Mouse (Mus musculus): ENCODE results near the gene Cmc4. TPM values are rescaled to one million over a fixed set of nuclear protein-coding genes. Genes with fewer than 3 reads are reported as not detected.

Cmc4 gene
- polyA plus RNA-seq, 1 experiment = not detected

GRCm38 (mm10) chrX:75381699-75382098 is 34.7 kb downstream of the Cmc4 start:
- no peaks in the 10 kb centered on the region for H3K27me3 ChIP-seq (ENCODE audit: control insufficient read depth, insufficient read depth, low read length)
- 71% methylated on average over 5 of the region's 5 CpGs for WGBS
- peak overlapping the region; percentile 94; the same call in 1 of the 2 replicates for H3K4me3 ChIP-seq (ENCODE audit: low read depth, low read length)
- TF ChIP-seq POLR2A (IDR thresholded peaks at IDR 0.05; ENCODE audit: low read depth, low read length) (no peak), CTCF (IDR thresholded peaks at IDR 0.05; ENCODE audit: extremely low read depth, insufficient read length, insufficient replicate concordance, low read depth, low read length) (no peak)
- H3K36me3 ChIP-seq (ENCODE audit: control insufficient read depth, insufficient read depth, low read length) = no peaks in the 10 kb centered on the region
- H3K4me1 ChIP-seq (ENCODE audit: control insufficient read depth, insufficient read depth, insufficient read length, low read length) = no peaks in the 10 kb centered on the region
- no peak overlapping the region for H3K27ac ChIP-seq (ENCODE audit: insufficient read depth, low read depth, low read length)

- TF ChIP-seq POLR2A (IDR thresholded peaks at IDR 0.05; ENCODE audit: low read depth, low read length) = no peak
- no peak for TF ChIP-seq CTCF (IDR thresholded peaks at IDR 0.05; ENCODE audit: extremely low read depth, insufficient read length, insufficient replicate concordance, low read depth, low read length)
- Histone ChIP-seq H3K27ac (ENCODE audit: insufficient read depth, low read depth, low read length) (no peak overlapping the region), H3K4me1 (ENCODE audit: control insufficient read depth, insufficient read depth, insufficient read length, low read length) (no peaks in the 10 kb centered on the region), H3K4me3 (ENCODE audit: low read depth, low read length) (no peak overlapping the region), H3K36me3 (ENCODE audit: control insufficient read depth, insufficient read depth, low read length) (no peaks in the 10 kb centered on the region), H3K27me3 (ENCODE audit: control insufficient read depth, insufficient read depth, low read length) (no peaks in the 10 kb centered on the region)
- 74% methylated on average over 1 of the region's 1 CpGs for WGBS
These were observed 35.2 kb downstream of the Cmc4 start for GRCm38 (mm10) chrX:75381176-75381575.

GRCm38 (mm10) chrX:75376815-75377214 is 39.6 kb downstream of the Cmc4 start:
- Histone ChIP-seq H3K27me3 (ENCODE audit: control insufficient read depth, insufficient read depth, low read length) (no peaks in the 10 kb centered on the region), H3K4me1 (ENCODE audit: control insufficient read depth, insufficient read depth, insufficient read length, low read length) (no peaks in the 10 kb centered on the region), H3K27ac (ENCODE audit: insufficient read depth, low read depth, low read length) (no peak overlapping the region), H3K4me3 (ENCODE audit: low read depth, low read length) (no peak overlapping the region), H3K36me3 (ENCODE audit: control insufficient read depth, insufficient read depth, low read length) (no peaks in the 10 kb centered on the region)
- TF ChIP-seq POLR2A (IDR thresholded peaks at IDR 0.05; ENCODE audit: low read depth, low read length) (no peak), CTCF (IDR thresholded peaks at IDR 0.05; ENCODE audit: extremely low read depth, insufficient read length, insufficient replicate concordance, low read depth, low read length) (no peak)

- TF ChIP-seq CTCF (IDR thresholded peaks at IDR 0.05; ENCODE audit: extremely low read depth, insufficient read length, insufficient replicate concordance, low read depth, low read length) (no peak), POLR2A (IDR thresholded peaks at IDR 0.05; ENCODE audit: low read depth, low read length) (no peak)
- Histone ChIP-seq H3K4me3 (ENCODE audit: low read depth, low read length) (no peak overlapping the region), H3K27ac (ENCODE audit: insufficient read depth, low read depth, low read length) (no peak overlapping the region), H3K4me1 (ENCODE audit: control insufficient read depth, insufficient read depth, insufficient read length, low read length) (no peaks in the 10 kb centered on the region), H3K36me3 (ENCODE audit: control insufficient read depth, insufficient read depth, low read length) (no peaks in the 10 kb centered on the region), H3K27me3 (ENCODE audit: control insufficient read depth, insufficient read depth, low read length) (no peaks in the 10 kb centered on the region)
- 61% methylated on average over 2 of the region's 2 CpGs for WGBS
These were observed 43.5 kb downstream of the Cmc4 start for GRCm38 (mm10) chrX:75372666-75373425.

- Histone ChIP-seq H3K4me3 (ENCODE audit: low read depth, low read length) (no peak overlapping the region), H3K27me3 (ENCODE audit: control insufficient read depth, insufficient read depth, low read length) (no peaks in the 10 kb centered on the region), H3K4me1 (ENCODE audit: control insufficient read depth, insufficient read depth, insufficient read length, low read length) (no peaks in the 10 kb centered on the region), H3K27ac (ENCODE audit: insufficient read depth, low read depth, low read length) (no peak overlapping the region), H3K36me3 (ENCODE audit: control insufficient read depth, insufficient read depth, low read length) (no peaks in the 10 kb centered on the region)
- no peak for TF ChIP-seq POLR2A (IDR thresholded peaks at IDR 0.05; ENCODE audit: low read depth, low read length)
- TF ChIP-seq CTCF (IDR thresholded peaks at IDR 0.05; ENCODE audit: extremely low read depth, insufficient read length, insufficient replicate concordance, low read depth, low read length) = no peak
These were observed 46.2 kb downstream of the Cmc4 start for GRCm38 (mm10) chrX:75370197-75370596.

Other genes with a start within 250 kb of the Cmc4 start
- 0.61 and 0.87 TPM in 2 replicates for gene Fundc2, start 34.2 kb downstream of the Cmc4 start, polyA plus RNA-seq (2012; rRNA removed)
- 0.09 TPM in 1 of 2 replicates, not detected in the other for gene F8, start 34.0 kb downstream of the Cmc4 start, polyA plus RNA-seq (2012; rRNA removed)
- gene Mtcp1, start within 50 bp of the Cmc4 start, polyA plus RNA-seq (2012; rRNA removed) = 1.0 and 2.0 TPM in 2 replicates
- 0.70 and 1.5 TPM in 2 replicates for gene Brcc3, start within 50 bp of the Cmc4 start, polyA plus RNA-seq (2012; rRNA removed)
- gene Vbp1, start 97.7 kb upstream of the Cmc4 start, polyA plus RNA-seq (2012; rRNA removed) = 0.17 and 0.43 TPM in 2 replicates
- 0.09 and 0.15 TPM in 2 replicates for gene Rab39b, start 161.6 kb upstream of the Cmc4 start, polyA plus RNA-seq (2012; rRNA removed)